Mouse (Mus musculus): ENCODE results near the gene Adarb2. TPM values are rescaled to one million over a fixed set of nuclear protein-coding genes. Genes with fewer than 3 reads are reported as not detected.

Adarb2 gene
- total and polyA plus RNA-seq, 3 experiments, result not detected

- H3K9ac ChIP-seq (ENCODE audit: insufficient read depth, low read depth), result no peak overlapping the region
- no peaks in the 10 kb centered on the region for H3K4me1 ChIP-seq (ENCODE audit: control insufficient read depth in 1 of 2, insufficient read depth in 2 of 2)
- H3K27me3 ChIP-seq (replicated peaks), result no peaks in the 10 kb centered on the region
- H3K4me3 ChIP-seq (replicated peaks in 1 of 3; ENCODE audit: low read depth in 2 of 3, low read length in 2 of 3, poor library complexity in 1 of 3), result no peak overlapping the region
- no peak overlapping the region for H3K4me2 ChIP-seq (ENCODE audit: insufficient read depth, low read depth, poor library complexity, severe bottlenecking)
- in situ Hi-C loops (cut with MboI; ENCODE audit: low pct_ligation_motif_present, low pct_unique_long_range_greater_than_20kb, low sequenced_read_pairs), result no loop called here
- TF ChIP-seq TBP (conservative IDR thresholded peaks at IDR 0.05; ENCODE audit: low read depth, low read length) (no peak), E2F4 (IDR thresholded peaks at IDR 0.05; ENCODE audit: insufficient replicate concordance, low read depth, low read length) (no peak), ETS1 (conservative IDR thresholded peaks at IDR 0.05; ENCODE audit: low read depth, low read length) (no peak), CHD2 (IDR thresholded peaks at IDR 0.05; ENCODE audit: low read length) (no peak), POLR2A (IDR thresholded peaks at IDR 0.05; ENCODE audit: low read depth, low read length) (no peak), MYC (IDR thresholded peaks at IDR 0.05; ENCODE audit: low read depth, low read length) (no peak), NRF1 (IDR thresholded peaks at IDR 0.05; ENCODE audit: low read depth, low read length) (no peak), UBTF (IDR thresholded peaks at IDR 0.05; ENCODE audit: low read depth, low read length) (no peak), MEF2A (IDR thresholded peaks at IDR 0.05; ENCODE audit: borderline replicate concordance, low read depth, low read length) (no peak), KAT2A (IDR thresholded peaks at IDR 0.05; ENCODE audit: insufficient replicate concordance, low read length) (no peak), CTCF (conservative IDR thresholded peaks at IDR 0.05 in 1 of 2, IDR thresholded peaks at IDR 0.05 in 1 of 2; ENCODE audit: low read depth in 2 of 2, low read length in 2 of 2) (no peak), MAFK (IDR thresholded peaks at IDR 0.05; ENCODE audit: insufficient replicate concordance, low read length) (no peak), NELFE (IDR thresholded peaks at IDR 0.05; ENCODE audit: low read depth, low read length) (no peak), USF2 (conservative IDR thresholded peaks at IDR 0.05; ENCODE audit: low read depth, low read length) (no peak)
- no peaks in the 10 kb centered on the region for H3K36me3 ChIP-seq (replicated peaks in 1 of 2; ENCODE audit: control insufficient read depth in 1 of 2, insufficient read depth in 1 of 2, low read length in 1 of 2)
- dilution Hi-C loops (cut with MboI; ENCODE audit: extremely low pct_ligation_motif_present, extremely low pct_unique_long_range_greater_than_20kb, low sequenced_read_pairs), result no loop called here
- no peaks in the 10 kb centered on the region for H3K9me3 ChIP-seq (replicated peaks; ENCODE audit: low read length)
- no peaks in the 10 kb centered on the region for H3K79me2 ChIP-seq (replicated peaks; ENCODE audit: control insufficient read depth, extremely low read depth, insufficient read depth, poor library complexity, severe bottlenecking)
- DNase-seq (ENCODE audit: extremely low read depth), result no peak
- H3K27ac ChIP-seq (ENCODE audit: insufficient read depth, low read depth), result no peak overlapping the region
Measured at GRCm38 (mm10) chr13:8664615-8665240, 462.1 kb downstream of the Adarb2 start.

GRCm38 (mm10) chr13:8677174-8677573, 474.5 kb downstream of the Adarb2 start:
- Histone ChIP-seq H3K9ac (ENCODE audit: insufficient read depth, low read depth) (no peak overlapping the region), H3K27ac (ENCODE audit: insufficient read depth, low read depth) (no peak overlapping the region), H3K27me3 (replicated peaks) (no peaks in the 10 kb centered on the region), H3K9me3 (replicated peaks; ENCODE audit: low read length) (no peaks in the 10 kb centered on the region), H3K4me2 (ENCODE audit: insufficient read depth, low read depth, poor library complexity, severe bottlenecking) (no peak overlapping the region; the same call in 1 of the 2 replicates), H3K79me2 (replicated peaks; ENCODE audit: control insufficient read depth, extremely low read depth, insufficient read depth, poor library complexity, severe bottlenecking) (no peaks in the 10 kb centered on the region), H3K36me3 (replicated peaks in 1 of 2; ENCODE audit: control insufficient read depth in 1 of 2, insufficient read depth in 1 of 2, low read length in 1 of 2) (no peaks in the 10 kb centered on the region), H3K4me1 (ENCODE audit: control insufficient read depth in 1 of 2, insufficient read depth in 2 of 2) (no peaks in the 10 kb centered on the region), H3K4me3 (replicated peaks in 1 of 3; ENCODE audit: low read depth in 2 of 3, low read length in 2 of 3, poor library complexity in 1 of 3) (no peak overlapping the region)
- no peak for DNase-seq (ENCODE audit: extremely low read depth)
- in situ Hi-C loops (cut with MboI; ENCODE audit: low pct_ligation_motif_present, low pct_unique_long_range_greater_than_20kb, low sequenced_read_pairs) (no loop called here), dilution Hi-C loops (cut with MboI; ENCODE audit: extremely low pct_ligation_motif_present, extremely low pct_unique_long_range_greater_than_20kb, low sequenced_read_pairs) (no loop called here)
- TF ChIP-seq CHD1 (IDR thresholded peaks at IDR 0.05; ENCODE audit: low read depth, low read length) (no peak), MYC (IDR thresholded peaks at IDR 0.05; ENCODE audit: low read depth, low read length) (no peak)
